Mouse (Mus musculus): ENCODE measurements around the gene Ddn. TPM values are rescaled to one million over a fixed set of nuclear protein-coding genes. Genes with fewer than 3 reads are reported as not detected.

Ddn gene
- total RNA-seq, 1 experiment from 2014 or later = 0.15 TPM

- peak in 1 of 2 experiments; percentile 50; a peak in 2 of 4 replicates for ATAC-seq (replicated peaks in 1 of 2; ENCODE audit: insufficient read depth in 1 of 2, low FRiP score in 2 of 2, low TSS enrichment in 1 of 2, low read depth in 1 of 2, poor library complexity in 2 of 2, severe bottlenecking in 2 of 2)
These were observed 21.4 kb downstream of the Ddn start for GRCm38 (mm10) chr15:98787930-98788329.

GRCm38 (mm10) chr15:98785744-98786143 is 23.5 kb downstream of the Ddn start:
- ATAC-seq (replicated peaks in 1 of 2; ENCODE audit: insufficient read depth in 1 of 2, low FRiP score in 2 of 2, low TSS enrichment in 1 of 2, low read depth in 1 of 2, poor library complexity in 2 of 2, severe bottlenecking in 2 of 2) = no peak

GRCm38 (mm10) chr15:98781166-98781565 is 28.1 kb downstream of the Ddn start:
- no peak for ATAC-seq (replicated peaks in 1 of 2; ENCODE audit: insufficient read depth in 1 of 2, low FRiP score in 2 of 2, low TSS enrichment in 1 of 2, low read depth in 1 of 2, poor library complexity in 2 of 2, severe bottlenecking in 2 of 2)

GRCm38 (mm10) chr15:98780573-98780972 is 28.7 kb downstream of the Ddn start:
- no peak for ATAC-seq (replicated peaks in 1 of 2; ENCODE audit: insufficient read depth in 1 of 2, low FRiP score in 2 of 2, low TSS enrichment in 1 of 2, low read depth in 1 of 2, poor library complexity in 2 of 2, severe bottlenecking in 2 of 2)

GRCm38 (mm10) chr15:98780075-98780474 is 29.2 kb downstream of the Ddn start:
- ATAC-seq (replicated peaks in 1 of 2; ENCODE audit: insufficient read depth in 1 of 2, low FRiP score in 2 of 2, low TSS enrichment in 1 of 2, low read depth in 1 of 2, poor library complexity in 2 of 2, severe bottlenecking in 2 of 2) = no peak

GRCm38 (mm10) chr15:98778806-98779205 is 30.5 kb downstream of the Ddn start:
- peak; percentile 30 to 41; a peak in 3 of 4 replicates for ATAC-seq (replicated peaks in 1 of 2; ENCODE audit: insufficient read depth in 1 of 2, low FRiP score in 2 of 2, low TSS enrichment in 1 of 2, low read depth in 1 of 2, poor library complexity in 2 of 2, severe bottlenecking in 2 of 2)

- ATAC-seq (replicated peaks in 1 of 2; ENCODE audit: insufficient read depth in 1 of 2, low FRiP score in 2 of 2, low TSS enrichment in 1 of 2, low read depth in 1 of 2, poor library complexity in 2 of 2, severe bottlenecking in 2 of 2) = 0 out of 4 replicates have a peak, but pooled peaks of 1 of the 2 experiments have one; percentile 30
These were observed 31.0 kb downstream of the Ddn start for GRCm38 (mm10) chr15:98778191-98778770.

- ATAC-seq (replicated peaks in 1 of 2; ENCODE audit: insufficient read depth in 1 of 2, low FRiP score in 2 of 2, low TSS enrichment in 1 of 2, low read depth in 1 of 2, poor library complexity in 2 of 2, severe bottlenecking in 2 of 2) = no peak
These were observed 31.5 kb downstream of the Ddn start, which contains the start of gene Wnt10b for GRCm38 (mm10) chr15:98777762-98778161. Wnt10b (minus strand) TSS chr15:98778150.

GRCm38 (mm10) chr15:98777005-98777616 is 32.2 kb downstream of the Ddn start:
- no peak for ATAC-seq (replicated peaks in 1 of 2; ENCODE audit: insufficient read depth in 1 of 2, low FRiP score in 2 of 2, low TSS enrichment in 1 of 2, low read depth in 1 of 2, poor library complexity in 2 of 2, severe bottlenecking in 2 of 2)

- no peak; a peak in 1 of 4 replicates for ATAC-seq (replicated peaks in 1 of 2; ENCODE audit: insufficient read depth in 1 of 2, low FRiP score in 2 of 2, low TSS enrichment in 1 of 2, low read depth in 1 of 2, poor library complexity in 2 of 2, severe bottlenecking in 2 of 2)
These were observed 32.8 kb downstream of the Ddn start for GRCm38 (mm10) chr15:98776280-98777004.

GRCm38 (mm10) chr15:98775533-98775932 is 33.8 kb downstream of the Ddn start:
- no peak for ATAC-seq (replicated peaks in 1 of 2; ENCODE audit: insufficient read depth in 1 of 2, low FRiP score in 2 of 2, low TSS enrichment in 1 of 2, low read depth in 1 of 2, poor library complexity in 2 of 2, severe bottlenecking in 2 of 2)

- no peak for ATAC-seq (replicated peaks in 1 of 2; ENCODE audit: insufficient read depth in 1 of 2, low FRiP score in 2 of 2, low TSS enrichment in 1 of 2, low read depth in 1 of 2, poor library complexity in 2 of 2, severe bottlenecking in 2 of 2)
These were observed 35.2 kb downstream of the Ddn start for GRCm38 (mm10) chr15:98774096-98774495.

- peak; percentile 70 to 83 for ATAC-seq (replicated peaks in 1 of 2; ENCODE audit: insufficient read depth in 1 of 2, low FRiP score in 2 of 2, low TSS enrichment in 1 of 2, low read depth in 1 of 2, poor library complexity in 2 of 2, severe bottlenecking in 2 of 2)
These were observed 36.6 kb downstream of the Ddn start for GRCm38 (mm10) chr15:98772511-98773211.

GRCm38 (mm10) chr15:98771813-98772425 is 37.4 kb downstream of the Ddn start:
- no peak for ATAC-seq (replicated peaks in 1 of 2; ENCODE audit: insufficient read depth in 1 of 2, low FRiP score in 2 of 2, low TSS enrichment in 1 of 2, low read depth in 1 of 2, poor library complexity in 2 of 2, severe bottlenecking in 2 of 2)

- ATAC-seq (replicated peaks in 1 of 2; ENCODE audit: insufficient read depth in 1 of 2, low FRiP score in 2 of 2, low TSS enrichment in 1 of 2, low read depth in 1 of 2, poor library complexity in 2 of 2, severe bottlenecking in 2 of 2) = no peak
These were observed 41.0 kb downstream of the Ddn start for GRCm38 (mm10) chr15:98768259-98768658.

- ATAC-seq (replicated peaks in 1 of 2; ENCODE audit: insufficient read depth in 1 of 2, low FRiP score in 2 of 2, low TSS enrichment in 1 of 2, low read depth in 1 of 2, poor library complexity in 2 of 2, severe bottlenecking in 2 of 2) = no peak
These were observed 43.4 kb downstream of the Ddn start for GRCm38 (mm10) chr15:98765929-98766328.
